Mouse (Mus musculus): ENCODE results near the gene Defb20. TPM values are rescaled to one million over a fixed set of nuclear protein-coding genes. Genes with fewer than 3 reads are reported as not detected.

Gene Defb20
- polyA plus RNA-seq, 1 experiment from 2014 or later = not detected

DNA sequence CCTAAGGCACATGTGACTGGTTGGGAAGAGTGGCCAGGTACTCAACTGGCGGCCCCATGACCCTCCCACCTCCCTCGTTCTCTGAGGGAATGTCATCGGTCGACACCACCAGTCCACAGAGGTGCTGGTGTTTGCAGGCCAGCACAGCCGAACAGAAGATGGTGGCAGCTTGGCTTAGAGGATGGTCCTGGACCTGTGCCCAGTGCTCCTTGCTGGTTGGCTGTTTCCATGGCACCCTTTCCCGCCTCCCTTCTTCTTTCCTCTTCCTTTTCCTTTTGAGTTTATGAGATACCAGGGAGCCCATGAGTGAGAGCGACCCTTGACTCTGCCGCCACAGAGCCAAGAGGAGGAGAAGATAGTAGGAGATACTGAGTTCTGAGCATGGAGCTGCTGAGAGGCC is 33.6 kb upstream of the Defb20 start:
- WGBS = 85% methylated on average over 8 of the region's 8 CpGs
- ATAC-seq (replicated peaks; ENCODE audit: insufficient number of reproducible peaks, low FRiP score, low TSS enrichment, low read depth) (no peak), DNase-seq (ENCODE audit: low spot score) (no peak)
- Histone ChIP-seq H3K4me2 (ENCODE audit: low read depth, low read length) (no peak overlapping the region), H3K36me3 (replicated peaks; ENCODE audit: control insufficient read depth, insufficient read depth, low read depth, low read length) (no peaks in the 10 kb centered on the region), H3K9me3 (replicated peaks; ENCODE audit: control insufficient read depth, low read length) (no peaks in the 10 kb centered on the region), H3K27me3 (ENCODE audit: control insufficient read depth, insufficient read depth, low read length) (no peaks in the 10 kb centered on the region), H3K9ac (replicated peaks; ENCODE audit: low read length) (no peak overlapping the region), H3K4me3 (ENCODE audit: low read depth, low read length) (no peak overlapping the region), H3K4me1 (ENCODE audit: control insufficient read depth, insufficient read depth, low read length) (no peaks in the 10 kb centered on the region), H3K27ac (replicated peaks; ENCODE audit: low read depth, low read length) (no peak overlapping the region)

DNA sequence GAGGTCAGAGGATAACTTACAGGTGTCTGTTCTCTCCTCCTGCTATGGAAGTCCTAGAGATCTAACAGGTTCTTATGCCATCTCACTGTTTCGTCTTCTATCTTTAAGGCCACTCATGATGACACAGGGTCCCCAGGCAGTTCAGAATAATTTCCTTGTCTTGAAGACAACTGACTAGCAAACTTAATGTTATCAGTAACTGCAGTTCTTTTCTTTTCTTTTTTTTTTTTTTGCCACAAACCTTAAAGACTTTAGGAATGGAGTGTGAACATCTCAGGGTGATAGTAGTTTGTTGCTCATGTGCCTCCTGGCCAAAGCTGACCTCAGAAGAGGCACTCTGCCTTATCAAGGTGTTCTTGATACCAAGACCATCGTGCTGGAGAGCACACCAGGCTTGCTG is 30.2 kb upstream of the Defb20 start:
- no peaks in the 10 kb centered on the region for H3K4me1 ChIP-seq (ENCODE audit: control insufficient read depth, insufficient read depth, low read length)
- H3K9ac ChIP-seq (replicated peaks; ENCODE audit: low read length) = no peak overlapping the region
- H3K4me3 ChIP-seq (ENCODE audit: low read depth, low read length) = no peak overlapping the region
- no peaks in the 10 kb centered on the region for H3K27me3 ChIP-seq (ENCODE audit: control insufficient read depth, insufficient read depth, low read length)
- DNase-seq (ENCODE audit: low spot score) (no peak), ATAC-seq (replicated peaks; ENCODE audit: insufficient number of reproducible peaks, low FRiP score, low TSS enrichment, low read depth) (no peak)
- no peaks in the 10 kb centered on the region for H3K9me3 ChIP-seq (replicated peaks; ENCODE audit: control insufficient read depth, low read length)
- no peaks in the 10 kb centered on the region for H3K36me3 ChIP-seq (replicated peaks; ENCODE audit: control insufficient read depth, insufficient read depth, low read depth, low read length)
- no peak overlapping the region for H3K4me2 ChIP-seq (ENCODE audit: low read depth, low read length)
- H3K27ac ChIP-seq (replicated peaks; ENCODE audit: low read depth, low read length) = no peak overlapping the region
- WGBS = 75% methylated on average over 2 of the region's 2 CpGs

DNA sequence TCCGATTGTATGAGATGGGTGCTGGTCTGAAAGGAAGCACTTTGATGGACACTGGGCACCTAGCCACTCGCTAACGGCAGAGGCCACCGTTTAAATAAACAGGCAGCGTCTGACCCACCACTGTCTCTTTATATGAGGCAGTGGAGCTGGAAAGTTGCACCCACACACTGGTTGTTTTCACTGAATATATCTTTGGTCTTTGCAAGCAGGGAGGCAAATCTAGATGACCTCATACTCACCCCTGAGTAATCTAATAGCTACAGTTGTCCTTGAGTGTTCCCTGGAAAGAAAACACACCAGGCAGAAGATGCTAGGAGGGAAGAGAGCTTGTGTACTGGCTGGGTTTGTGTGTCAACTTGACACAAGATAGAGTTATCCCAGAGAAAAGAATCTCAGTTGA is 29.4 kb upstream of the Defb20 start:
- no peaks in the 10 kb centered on the region for H3K4me1 ChIP-seq (ENCODE audit: control insufficient read depth, insufficient read depth, low read length)
- no peaks in the 10 kb centered on the region for H3K27me3 ChIP-seq (ENCODE audit: control insufficient read depth, insufficient read depth, low read length)
- DNase-seq (ENCODE audit: low spot score) (no peak), ATAC-seq (replicated peaks; ENCODE audit: insufficient number of reproducible peaks, low FRiP score, low TSS enrichment, low read depth) (no peak)
- 0 out of 2 replicates have a peak overlapping the region, but pooled peaks have one; percentile 9 for H3K9ac ChIP-seq (replicated peaks; ENCODE audit: low read length)
- no peak overlapping the region for H3K4me2 ChIP-seq (ENCODE audit: low read depth, low read length)
- no peak overlapping the region for H3K4me3 ChIP-seq (ENCODE audit: low read depth, low read length)
- 58% methylated on average over 5 of the region's 5 CpGs for WGBS
- H3K9me3 ChIP-seq (replicated peaks; ENCODE audit: control insufficient read depth, low read length) = no peaks in the 10 kb centered on the region
- no peak overlapping the region for H3K27ac ChIP-seq (replicated peaks; ENCODE audit: low read depth, low read length)
- no peaks in the 10 kb centered on the region for H3K36me3 ChIP-seq (replicated peaks; ENCODE audit: control insufficient read depth, insufficient read depth, low read depth, low read length)

DNA sequence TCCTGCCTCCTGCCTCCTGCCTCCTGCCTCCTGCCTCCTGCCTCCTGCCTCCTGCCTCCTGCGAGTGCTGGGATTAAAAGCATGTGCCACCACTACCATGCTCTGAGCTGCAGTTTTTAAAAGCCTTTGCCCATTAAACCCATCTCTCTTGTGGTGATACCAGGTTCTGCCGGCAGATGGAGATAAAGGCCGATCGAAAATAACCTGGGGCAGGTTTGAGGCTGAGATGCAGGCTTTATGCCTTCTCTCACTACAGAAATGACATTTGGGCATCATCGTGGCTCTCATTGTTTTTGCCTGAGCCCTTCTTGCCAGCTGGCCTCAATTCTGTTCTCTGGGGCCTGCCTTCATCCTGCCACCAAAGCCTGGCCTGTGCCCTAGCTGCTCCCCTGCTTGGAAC is 26.6 kb upstream of the Defb20 start:
- Histone ChIP-seq H3K4me1 (ENCODE audit: control insufficient read depth, insufficient read depth, low read length) (no peaks in the 10 kb centered on the region), H3K36me3 (replicated peaks; ENCODE audit: control insufficient read depth, insufficient read depth, low read depth, low read length) (no peaks in the 10 kb centered on the region), H3K9me3 (replicated peaks; ENCODE audit: control insufficient read depth, low read length) (no peaks in the 10 kb centered on the region), H3K4me3 (ENCODE audit: low read depth, low read length) (no peak overlapping the region), H3K9ac (replicated peaks; ENCODE audit: low read length) (no peak overlapping the region), H3K4me2 (ENCODE audit: low read depth, low read length) (no peak overlapping the region), H3K27me3 (ENCODE audit: control insufficient read depth, insufficient read depth, low read length) (no peaks in the 10 kb centered on the region), H3K27ac (replicated peaks; ENCODE audit: low read depth, low read length) (no peak overlapping the region)
- no peak for ATAC-seq (replicated peaks; ENCODE audit: insufficient number of reproducible peaks, low FRiP score, low TSS enrichment, low read depth)
- WGBS = 2% methylated on average over 5 of the region's 5 CpGs
- peak; percentile 77 for DNase-seq (ENCODE audit: low spot score)

DNA sequence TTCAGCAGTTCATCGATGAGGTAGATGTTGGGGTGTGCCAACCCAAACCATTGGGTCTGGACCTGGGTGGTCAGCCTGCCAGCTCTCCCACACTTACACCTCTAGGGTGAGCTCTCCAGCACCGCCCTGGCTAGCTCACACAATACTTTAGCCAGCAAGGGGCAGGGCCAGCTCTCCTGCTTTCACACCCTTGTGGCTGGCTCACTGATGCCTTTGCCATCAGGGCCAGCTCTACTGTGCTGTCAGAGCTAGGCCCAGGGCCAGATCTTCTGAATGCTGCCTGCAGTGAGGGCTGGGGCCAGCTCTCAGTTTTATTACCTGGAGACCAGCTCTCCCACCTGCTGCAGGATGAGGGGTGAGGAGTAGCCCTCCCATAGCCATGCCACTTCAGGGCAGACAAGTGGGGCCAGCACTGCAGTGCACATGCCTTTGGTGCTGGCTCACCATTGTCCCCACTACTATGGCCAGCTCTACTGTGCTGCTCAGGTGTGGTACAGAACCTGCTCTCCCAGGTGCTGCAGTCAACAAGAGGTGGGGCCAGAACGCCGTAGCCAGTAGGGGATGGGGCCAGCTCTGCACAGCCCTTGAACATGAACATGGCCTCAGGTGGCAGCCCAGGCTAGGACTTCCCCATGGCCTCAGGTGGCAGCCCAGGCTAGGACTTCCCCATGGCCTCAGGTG is 24.6 kb upstream of the Defb20 start:
- Histone ChIP-seq H3K9me3 (replicated peaks; ENCODE audit: control insufficient read depth, low read length) (no peaks in the 10 kb centered on the region), H3K27me3 (ENCODE audit: control insufficient read depth, insufficient read depth, low read length) (no peaks in the 10 kb centered on the region), H3K4me1 (ENCODE audit: control insufficient read depth, insufficient read depth, low read length) (no peaks in the 10 kb centered on the region), H3K9ac (replicated peaks; ENCODE audit: low read length) (no peak overlapping the region), H3K4me3 (ENCODE audit: low read depth, low read length) (no peak overlapping the region), H3K4me2 (ENCODE audit: low read depth, low read length) (no peak overlapping the region), H3K27ac (replicated peaks; ENCODE audit: low read depth, low read length) (no peak overlapping the region), H3K36me3 (replicated peaks; ENCODE audit: control insufficient read depth, insufficient read depth, low read depth, low read length) (no peaks in the 10 kb centered on the region)
- no peak for ATAC-seq (replicated peaks; ENCODE audit: insufficient number of reproducible peaks, low FRiP score, low TSS enrichment, low read depth)
- DNase-seq (ENCODE audit: low spot score) = no peak
- 75% methylated on average over 4 of the region's 4 CpGs for WGBS

DNA sequence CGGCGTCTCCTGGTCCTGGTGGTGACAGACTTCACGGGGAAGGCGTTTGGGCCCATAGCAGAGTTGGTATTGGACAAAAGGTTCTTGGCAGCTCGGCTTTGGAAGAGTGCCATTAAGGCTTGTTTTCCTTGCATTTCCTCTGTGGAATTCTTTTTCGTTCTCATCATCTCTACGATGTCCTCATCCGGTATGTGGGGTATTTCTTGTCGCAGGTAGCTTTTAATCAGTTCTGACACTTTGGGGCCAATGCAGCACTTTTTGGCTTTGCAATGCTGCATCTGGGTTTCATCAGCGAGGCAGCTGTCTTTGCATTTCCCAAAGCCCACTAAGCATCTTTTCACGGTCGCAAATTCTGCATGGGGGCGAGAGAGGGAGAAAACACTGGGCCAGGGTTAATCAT is 17.6 kb upstream of the Defb20 start:
- DNase-seq (ENCODE audit: low spot score) (no peak), ATAC-seq (replicated peaks; ENCODE audit: insufficient number of reproducible peaks, low FRiP score, low TSS enrichment, low read depth) (no peak)
- Histone ChIP-seq H3K36me3 (replicated peaks; ENCODE audit: control insufficient read depth, insufficient read depth, low read depth, low read length) (no peaks in the 10 kb centered on the region), H3K4me2 (ENCODE audit: low read depth, low read length) (no peak overlapping the region), H3K27me3 (ENCODE audit: control insufficient read depth, insufficient read depth, low read length) (no peaks in the 10 kb centered on the region), H3K9ac (replicated peaks; ENCODE audit: low read length) (no peak overlapping the region), H3K4me3 (ENCODE audit: low read depth, low read length) (no peak overlapping the region), H3K27ac (replicated peaks; ENCODE audit: low read depth, low read length) (no peak overlapping the region), H3K4me1 (ENCODE audit: control insufficient read depth, insufficient read depth, low read length) (no peaks in the 10 kb centered on the region), H3K9me3 (replicated peaks; ENCODE audit: control insufficient read depth, low read length) (no peaks in the 10 kb centered on the region)
- 60% methylated on average over 13 of the region's 13 CpGs for WGBS

DNA sequence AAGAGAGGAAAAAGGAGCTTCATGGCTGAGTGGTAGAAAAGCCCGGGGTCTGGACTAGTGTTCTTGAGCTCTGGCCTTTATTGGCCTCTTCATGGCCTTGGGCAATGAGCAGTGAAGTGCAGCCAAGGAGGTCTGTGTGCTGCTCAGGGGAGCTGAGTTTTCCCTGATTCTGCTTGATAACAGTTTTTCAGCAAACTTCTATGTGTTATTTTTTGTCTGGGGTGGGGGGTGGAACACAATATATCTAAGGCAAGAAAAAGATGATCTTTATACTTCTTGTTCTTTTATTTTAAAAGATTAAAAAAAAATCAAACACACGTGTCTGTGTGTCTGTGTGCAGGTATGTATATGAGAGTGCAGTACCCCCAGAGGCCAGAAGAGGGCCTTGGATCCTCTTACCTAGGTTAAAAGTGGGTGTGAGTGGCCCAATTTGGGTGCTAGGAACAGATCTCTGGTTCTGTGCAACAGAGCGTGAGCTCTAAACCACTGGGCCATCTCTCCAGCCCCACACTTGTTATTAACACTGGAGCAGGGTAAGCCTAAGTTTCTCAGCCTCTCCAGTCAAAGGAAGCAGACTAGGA is 12.2 kb upstream of the Defb20 start, which contains the start of gene Defb23:
Gene Defb23, minus strand, starts transcription at position 51 of the 581 bp plus-strand sequence.
- H3K4me1 ChIP-seq (ENCODE audit: control insufficient read depth, insufficient read depth, low read length) = no peaks in the 10 kb centered on the region
- ATAC-seq (replicated peaks; ENCODE audit: insufficient number of reproducible peaks, low FRiP score, low TSS enrichment, low read depth) (no peak), DNase-seq (ENCODE audit: low spot score) (no peak)
- H3K27ac ChIP-seq (replicated peaks; ENCODE audit: low read depth, low read length) = no peak within 1 kb of the TSS
- WGBS = 91% methylated on average over 3 of the region's 3 CpGs
- no peak within 1 kb of the TSS for H3K9ac ChIP-seq (replicated peaks; ENCODE audit: low read length)
- no peak within 1 kb of the TSS for H3K4me3 ChIP-seq (ENCODE audit: low read depth, low read length)
- H3K4me2 ChIP-seq (ENCODE audit: low read depth, low read length) = no peak within 1 kb of the TSS
- H3K9me3 ChIP-seq (replicated peaks; ENCODE audit: control insufficient read depth, low read length) = no peaks in the 10 kb centered on the region
- H3K27me3 ChIP-seq (ENCODE audit: control insufficient read depth, insufficient read depth, low read length) = no peaks in the 10 kb centered on the region
- H3K36me3 ChIP-seq (replicated peaks; ENCODE audit: control insufficient read depth, insufficient read depth, low read depth, low read length) = no peaks in the 10 kb centered on the region

DNA sequence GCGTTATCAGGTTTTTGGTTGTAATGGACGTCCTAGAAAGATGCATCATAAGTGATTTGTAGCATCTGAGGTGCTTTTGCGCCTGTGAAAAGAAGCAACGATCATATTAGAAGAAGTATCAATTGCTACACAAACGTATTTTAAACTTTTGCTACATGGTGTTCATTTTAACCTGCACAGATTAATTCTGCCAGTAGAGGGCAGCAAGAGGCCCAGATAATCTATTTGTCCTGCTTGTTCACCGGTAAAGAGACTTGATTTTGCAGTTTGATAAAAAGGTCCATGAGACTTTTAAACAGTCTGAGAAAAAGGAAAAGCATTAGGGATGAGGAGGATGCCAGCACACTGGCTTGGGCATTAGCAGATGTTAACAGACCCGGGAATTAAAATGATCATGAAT is 5.9 kb upstream of the Defb20 start:
- DNase-seq (ENCODE audit: low spot score) = peak; percentile 74
- WGBS = 35% methylated on average over 7 of the region's 7 CpGs
- Histone ChIP-seq H3K4me3 (ENCODE audit: low read depth, low read length) (no peak overlapping the region), H3K27ac (replicated peaks; ENCODE audit: low read depth, low read length) (no peak overlapping the region), H3K9ac (replicated peaks; ENCODE audit: low read length) (no peak overlapping the region), H3K9me3 (replicated peaks; ENCODE audit: control insufficient read depth, low read length) (no peaks in the 10 kb centered on the region), H3K4me1 (ENCODE audit: control insufficient read depth, insufficient read depth, low read length) (no peaks in the 10 kb centered on the region), H3K27me3 (ENCODE audit: control insufficient read depth, insufficient read depth, low read length) (no peaks in the 10 kb centered on the region), H3K36me3 (replicated peaks; ENCODE audit: control insufficient read depth, insufficient read depth, low read depth, low read length) (no peaks in the 10 kb centered on the region), H3K4me2 (ENCODE audit: low read depth, low read length) (no peak overlapping the region)
- no peak for ATAC-seq (replicated peaks; ENCODE audit: insufficient number of reproducible peaks, low FRiP score, low TSS enrichment, low read depth)
